Mouse (Mus musculus): ENCODE data around the gene Iqca.

Iqca gene

DNA sequence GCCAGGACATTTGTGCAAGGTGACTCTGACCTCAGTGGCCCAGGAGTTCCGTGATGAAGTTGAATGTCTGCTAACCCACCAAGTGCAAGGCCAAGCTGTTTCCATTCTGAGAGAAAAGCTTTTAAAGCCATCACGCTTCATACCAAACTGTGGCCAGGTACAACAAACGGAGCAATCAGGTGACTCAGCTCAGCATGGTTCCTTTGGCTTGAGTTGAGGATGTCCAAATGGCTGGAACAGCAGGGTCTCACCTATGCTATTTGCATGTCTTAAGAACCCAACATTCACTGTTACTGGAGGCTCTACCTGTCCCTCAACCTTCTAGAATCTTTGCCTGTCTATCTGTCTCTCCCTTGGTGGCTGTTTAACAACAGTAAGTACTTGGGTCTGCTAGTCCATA is 93.1 kb downstream of the Iqca start:
- no peak for DNase-seq (ENCODE audit: low spot score in 2 of 2)

DNA sequence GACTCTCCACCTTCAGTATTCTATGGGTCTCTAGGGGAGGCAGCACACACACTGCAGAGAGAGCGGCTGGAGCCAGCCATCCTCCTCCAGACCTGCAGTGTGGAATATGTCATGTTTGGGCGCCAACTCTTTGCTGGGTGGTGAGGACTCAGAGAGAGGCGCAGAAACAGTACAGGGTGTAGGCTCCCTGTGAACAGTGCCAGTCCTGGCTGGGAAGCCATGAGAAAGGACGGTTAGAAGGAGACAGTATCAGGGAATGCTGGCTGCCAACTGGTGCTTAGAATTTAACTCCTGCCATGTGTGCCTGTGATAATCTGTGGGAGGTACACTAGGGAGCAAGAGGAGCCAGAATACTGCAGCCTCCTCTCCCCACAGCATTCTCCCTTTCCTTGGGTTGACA is 98.2 kb downstream of the Iqca start:
- peak in 1 of 2 experiments; percentile 28 for DNase-seq (ENCODE audit: low spot score in 2 of 2)

DNA sequence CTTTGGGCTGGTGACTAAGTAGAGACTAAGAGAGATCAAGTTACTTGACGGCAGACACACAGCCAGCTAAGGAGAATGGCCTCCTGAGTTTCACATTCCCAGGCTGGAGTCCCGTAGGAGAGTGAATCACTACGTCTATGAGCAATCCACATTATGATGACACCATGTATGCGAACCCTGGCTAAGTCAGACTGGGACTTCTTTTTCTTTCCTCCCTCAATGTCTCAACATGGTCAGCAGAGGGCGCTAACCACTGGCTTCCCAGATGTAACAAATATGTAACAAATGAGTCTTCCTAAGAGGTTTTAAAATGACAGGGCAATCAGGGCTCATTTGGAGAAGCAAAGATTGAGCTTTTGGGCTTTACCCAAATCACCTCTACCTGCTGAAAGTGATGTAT is 101.9 kb downstream of the Iqca start:
- peak in 1 of 2 experiments; percentile 40 for DNase-seq (ENCODE audit: low spot score in 2 of 2)

DNA sequence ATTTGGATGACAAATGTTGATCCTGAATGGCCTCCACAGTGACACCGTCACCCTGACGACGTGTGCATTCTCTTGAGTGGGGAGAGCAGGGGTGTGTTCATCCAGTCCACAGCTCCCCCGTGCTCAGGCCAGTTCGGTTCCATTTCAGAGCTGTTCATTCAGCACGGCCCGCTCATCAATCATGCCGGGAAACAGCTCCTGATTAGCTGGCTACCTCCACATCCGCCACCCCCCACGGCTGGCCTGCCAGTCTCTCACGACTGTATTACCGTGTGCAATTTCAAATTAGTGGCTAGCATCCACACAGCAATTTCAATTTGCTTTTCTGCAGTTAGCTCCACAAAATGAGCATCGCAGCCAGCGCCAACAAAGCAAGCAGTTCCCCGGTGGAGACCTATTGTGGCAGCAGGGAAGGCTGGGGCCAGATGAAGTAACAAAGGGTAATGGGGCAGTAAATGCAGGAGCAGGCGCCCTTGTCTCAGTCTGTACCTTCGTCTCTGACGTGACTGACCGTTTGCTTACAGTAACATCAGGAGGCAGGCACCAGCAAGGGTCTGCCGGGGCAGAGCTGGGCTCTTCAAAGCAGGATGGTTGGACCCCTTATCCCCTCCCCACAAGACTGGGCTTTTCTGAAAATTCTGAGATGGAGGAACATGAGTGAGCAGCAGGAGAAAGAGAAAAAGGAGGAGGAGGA is 103.0 kb downstream of the Iqca start:
- no peak for DNase-seq (ENCODE audit: low spot score in 2 of 2)

DNA sequence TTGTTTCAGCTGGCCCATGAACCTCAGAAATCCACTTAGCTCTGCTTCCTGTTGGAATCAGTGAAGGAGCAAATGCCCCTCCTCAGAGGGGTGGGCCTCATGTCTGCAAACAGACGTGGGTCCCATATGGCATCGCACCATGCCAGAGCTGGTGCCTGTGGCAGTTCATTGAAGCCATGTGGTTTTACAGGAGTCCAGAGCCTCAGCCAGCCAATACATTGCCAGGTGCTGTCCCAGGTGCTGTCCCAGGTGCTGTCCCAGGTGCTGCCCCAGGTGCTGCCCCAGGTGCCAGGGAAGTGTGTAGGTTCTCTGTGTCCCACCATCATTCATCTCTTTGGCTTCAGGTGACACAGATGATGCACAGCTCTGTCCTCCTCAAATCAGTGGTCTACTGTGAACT is 124.9 kb downstream of the Iqca start:
- DNase-seq (ENCODE audit: low spot score in 2 of 2) = no peak

DNA sequence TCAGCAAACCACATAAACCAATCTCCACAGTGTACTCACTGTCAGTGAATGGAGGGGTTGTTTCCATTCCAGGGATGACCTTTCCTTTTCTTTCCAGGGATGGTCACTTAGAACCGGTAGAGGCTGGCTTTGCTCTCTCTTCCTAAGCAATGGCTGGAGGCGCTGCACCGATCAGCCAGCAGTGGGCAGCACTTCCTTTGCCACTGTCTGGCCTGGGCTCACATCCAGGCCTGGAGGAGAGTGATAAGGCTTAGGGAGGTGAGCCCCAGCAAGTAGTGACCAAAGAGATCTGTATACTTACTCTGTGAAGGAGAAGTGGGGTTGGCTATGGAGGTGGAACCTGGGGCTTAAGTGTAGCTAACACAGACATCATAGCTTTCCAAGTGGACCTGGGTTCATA is 126.3 kb downstream of the Iqca start:
- no peak for DNase-seq (ENCODE audit: low spot score in 2 of 2)

DNA sequence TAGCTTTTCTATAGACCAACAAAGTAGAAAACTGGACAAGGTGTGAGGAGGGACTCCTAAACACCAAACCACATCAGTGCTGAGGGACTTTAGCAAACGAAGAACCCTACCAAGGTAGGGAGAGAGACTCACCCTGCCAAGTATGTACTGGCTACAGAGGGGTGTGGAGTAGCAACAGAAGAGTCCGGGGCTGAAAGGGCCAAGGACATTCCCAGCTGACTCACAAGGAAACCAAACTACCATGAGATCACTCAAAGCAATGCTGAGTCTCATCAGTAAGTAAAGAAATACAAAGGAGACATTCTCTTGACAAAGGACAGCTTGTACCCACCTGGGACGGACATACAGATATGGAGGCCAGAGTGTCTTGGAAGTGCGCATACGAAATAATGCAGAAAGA is 132.9 kb downstream of the Iqca start:
- no peak for DNase-seq (ENCODE audit: low spot score in 2 of 2)

DNA sequence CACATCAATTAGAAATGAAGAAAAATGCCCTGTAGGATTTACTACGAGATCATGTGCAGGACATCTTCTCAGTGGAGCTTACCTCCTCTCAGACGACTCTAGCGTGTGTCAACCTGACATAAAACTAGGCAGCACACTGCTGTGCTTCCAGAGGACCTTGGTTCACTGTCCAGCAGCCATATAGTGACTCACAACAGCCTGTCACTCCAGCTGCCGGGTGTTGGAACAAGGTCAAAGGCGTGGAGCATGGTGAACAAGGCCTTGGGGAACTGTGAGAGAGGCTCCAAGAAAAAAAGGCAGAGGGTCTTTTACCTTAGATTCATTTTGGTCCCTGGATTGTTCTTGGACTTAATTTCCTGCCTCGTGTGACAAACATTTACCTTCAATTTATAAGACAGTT is 135.1 kb downstream of the Iqca start:
- no peak for DNase-seq (ENCODE audit: low spot score in 2 of 2)

DNA sequence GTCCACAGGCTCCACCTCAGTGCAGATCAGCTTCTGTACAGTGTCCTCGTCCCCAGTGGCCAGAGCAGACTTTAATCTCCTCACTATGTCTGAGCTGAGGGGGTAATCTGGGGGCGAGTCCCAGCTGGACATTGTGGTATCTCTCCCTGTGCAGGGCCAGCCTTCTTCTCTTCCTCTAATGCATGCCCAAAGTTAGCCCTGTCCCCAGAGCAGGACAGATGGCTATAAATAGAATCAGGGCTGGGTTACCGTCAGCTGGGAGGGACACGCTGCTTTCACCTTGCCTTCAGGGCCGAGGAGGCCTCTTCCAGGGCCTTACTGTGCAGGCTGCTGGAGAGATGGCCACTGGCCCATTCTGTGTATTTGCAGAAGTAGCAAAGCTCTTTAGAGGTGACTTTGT is 138.8 kb downstream of the Iqca start, which contains the start of gene Asb18:
Asb18 (minus strand) TSS at position 221 of the 400 bp plus-strand sequence.
- no peak for DNase-seq (ENCODE audit: low spot score in 2 of 2)

DNA sequence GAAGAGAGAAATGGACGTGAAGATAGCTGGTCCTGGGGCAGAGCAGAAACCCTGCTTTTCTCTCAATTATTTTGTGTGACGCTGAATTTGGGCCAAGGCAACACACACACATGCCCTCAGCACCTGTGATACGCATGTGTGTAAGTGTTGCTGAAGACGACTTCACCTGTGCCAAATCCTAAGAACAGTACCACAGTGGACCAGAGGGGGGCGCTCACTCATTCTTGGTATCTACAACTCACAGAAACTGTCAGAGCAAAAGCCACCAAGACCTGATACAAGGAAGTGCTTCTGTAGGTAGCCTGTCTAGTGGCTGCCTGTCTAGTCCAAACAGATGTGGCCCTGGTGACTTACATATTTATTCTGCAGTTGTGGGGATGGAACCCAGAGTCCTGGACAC is 139.9 kb downstream of the Iqca start:
- DNase-seq (ENCODE audit: low spot score in 2 of 2) = no peak

DNA sequence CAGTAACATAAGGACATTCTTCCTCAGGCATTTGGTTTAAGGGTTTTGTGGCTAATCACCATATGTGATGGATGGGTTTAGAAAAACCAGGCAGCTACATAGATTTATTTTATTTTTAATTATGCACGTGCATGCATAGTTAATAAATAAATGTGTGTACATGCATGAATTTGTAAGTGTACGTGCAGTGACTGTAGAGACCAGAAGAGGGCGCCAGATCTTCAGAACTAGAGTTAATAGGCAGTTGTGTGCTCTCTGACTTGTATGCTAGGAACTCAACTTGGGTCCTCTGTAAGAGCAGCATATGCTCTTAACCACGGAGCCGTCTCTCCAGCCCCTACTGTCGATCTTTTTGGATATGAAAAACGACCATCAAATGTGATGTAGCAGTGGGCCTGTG is 140.4 kb downstream of the Iqca start:
- DNase-seq (ENCODE audit: low spot score in 2 of 2) = no peak

DNA sequence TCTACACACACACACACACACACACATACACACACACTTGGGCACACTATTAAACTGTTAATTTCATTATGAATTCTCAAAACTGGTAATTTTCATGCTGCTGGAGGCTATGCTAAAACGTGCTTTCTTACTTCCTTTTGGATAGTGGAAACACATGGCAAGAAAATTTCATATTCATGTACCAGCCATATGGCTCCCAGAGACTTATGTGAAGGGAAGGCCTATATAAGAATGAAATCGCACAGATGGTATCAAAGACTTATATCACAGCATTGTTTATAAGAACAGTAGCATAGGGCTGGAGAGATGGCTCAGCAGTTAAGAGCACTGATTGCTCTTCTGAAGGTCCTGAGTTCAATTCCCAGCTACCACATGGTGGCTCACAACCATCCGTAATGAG is 141.0 kb downstream of the Iqca start:
- DNase-seq (ENCODE audit: low spot score in 2 of 2) = no peak

DNA sequence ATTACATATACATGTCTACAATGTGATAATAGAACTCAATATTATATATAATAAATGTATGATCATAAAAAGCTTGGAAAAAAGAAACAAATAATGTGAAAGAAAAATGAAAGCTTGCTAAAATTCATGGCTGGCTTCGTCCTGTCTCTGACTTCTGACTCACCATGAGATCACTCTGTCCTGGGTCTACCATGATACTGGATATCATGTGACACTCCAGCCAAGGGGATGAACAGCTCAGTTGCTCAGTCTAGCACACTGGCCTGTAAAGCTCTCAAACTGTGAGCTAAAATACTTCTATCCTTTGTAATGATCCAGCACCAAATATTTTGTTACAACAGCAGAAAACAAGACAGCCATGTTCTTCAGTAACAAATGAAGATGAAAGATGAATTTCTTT is 143.1 kb downstream of the Iqca start:
- DNase-seq (ENCODE audit: low spot score in 2 of 2) = no peak

DNA sequence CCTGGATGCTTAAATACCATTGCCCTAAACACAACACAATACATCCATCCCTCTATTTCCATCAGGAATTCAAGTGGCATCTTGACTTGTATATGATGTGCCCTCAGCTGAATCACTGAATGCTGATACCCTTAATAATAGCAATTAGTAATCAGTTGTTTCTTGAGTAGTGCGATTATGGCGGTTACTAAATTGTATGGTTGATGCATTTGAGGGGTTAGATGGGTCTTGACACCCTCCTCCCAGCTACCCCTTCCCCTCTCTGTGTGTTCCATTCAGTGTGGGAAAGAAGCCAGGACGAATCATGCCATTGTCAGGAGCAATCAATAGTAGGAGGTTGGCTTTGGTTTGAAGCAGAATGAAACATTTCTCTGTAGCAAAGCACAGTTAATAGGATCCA is 144.0 kb downstream of the Iqca start:
- DNase-seq (ENCODE audit: low spot score in 2 of 2) = no peak

DNA sequence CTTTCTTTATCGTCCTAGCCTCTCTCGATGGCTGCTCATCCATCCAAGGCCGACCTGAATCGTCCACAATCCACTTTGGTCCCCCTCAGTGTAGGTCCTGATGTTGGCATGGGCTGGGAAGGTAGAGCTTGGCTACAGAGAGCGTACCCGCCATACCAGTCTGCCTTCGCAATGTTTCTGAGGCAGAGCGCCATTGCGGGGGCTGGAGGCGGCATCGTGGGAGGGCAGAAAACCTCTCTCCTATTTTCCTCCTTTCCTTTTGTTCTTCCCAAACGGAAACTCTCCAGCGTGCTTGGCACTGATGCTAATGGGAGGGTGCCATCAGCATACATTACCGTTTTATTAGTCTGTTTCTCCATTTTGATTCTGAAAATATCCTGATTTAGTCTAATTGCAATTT is 146.5 kb downstream of the Iqca start:
- DNase-seq (ENCODE audit: low spot score in 2 of 2) = peak in 1 of 2 experiments; percentile 20

DNA sequence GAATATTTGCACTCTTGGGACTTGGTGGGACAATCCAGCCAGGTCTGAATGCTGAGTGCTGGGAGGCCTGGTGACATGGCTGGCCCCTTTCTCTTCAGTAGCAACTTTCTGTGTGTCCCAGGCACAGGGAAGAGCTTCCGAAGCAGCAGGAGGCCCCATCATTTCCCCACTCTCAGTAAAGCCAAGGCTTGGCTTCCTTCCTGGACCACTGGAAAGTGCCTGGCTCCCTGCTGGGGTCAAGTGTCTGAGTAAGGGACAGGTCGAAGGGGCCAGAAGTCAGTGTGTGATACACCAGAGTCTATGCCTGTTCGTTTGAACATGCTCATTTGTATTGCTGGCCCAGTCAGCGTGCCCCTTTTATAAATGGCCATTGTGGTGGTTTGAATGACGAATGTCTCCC is 152.2 kb downstream of the Iqca start:
- DNase-seq (ENCODE audit: low spot score in 2 of 2) = no peak

DNA sequence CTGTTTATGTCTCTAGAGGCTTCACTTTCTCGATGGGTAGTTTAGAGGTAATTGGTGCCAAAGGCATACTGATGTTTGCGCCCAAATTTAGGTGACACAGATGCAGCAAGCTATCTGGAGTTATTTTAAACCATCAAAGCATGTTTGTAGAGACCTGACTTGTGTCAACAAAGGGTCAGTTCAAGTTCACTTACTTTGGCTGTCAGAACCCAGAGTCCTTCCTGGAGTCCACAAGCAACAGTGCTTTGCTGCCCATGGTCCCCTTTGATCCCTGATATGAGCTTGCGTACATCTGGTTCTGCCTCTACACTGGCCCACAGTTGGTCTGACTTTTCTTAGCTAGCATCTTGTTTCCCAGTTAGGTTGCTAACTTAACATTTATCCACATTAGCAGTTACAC is 153.3 kb downstream of the Iqca start:
- DNase-seq (ENCODE audit: low spot score in 2 of 2) = no peak

DNA sequence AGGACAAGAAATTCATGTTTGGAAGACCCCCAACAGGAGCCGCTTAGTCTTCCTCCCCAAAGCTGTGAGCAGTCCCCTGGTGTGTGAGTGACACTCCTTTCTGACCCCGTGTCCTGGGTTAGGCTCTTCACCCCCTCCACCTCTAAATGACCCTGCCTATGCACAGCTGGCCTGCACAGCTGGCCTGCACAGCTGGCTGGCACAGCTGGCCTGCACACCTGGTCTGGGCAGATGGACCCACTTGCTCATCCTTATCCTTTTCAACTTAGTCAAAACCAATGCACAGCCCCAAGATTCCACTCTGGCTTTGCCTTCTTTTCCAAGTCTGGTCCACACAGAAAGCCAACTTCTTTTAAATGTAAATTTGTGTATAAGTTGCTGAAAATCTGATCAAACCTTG is 154.5 kb downstream of the Iqca start:
- no peak for DNase-seq (ENCODE audit: low spot score in 2 of 2)

DNA sequence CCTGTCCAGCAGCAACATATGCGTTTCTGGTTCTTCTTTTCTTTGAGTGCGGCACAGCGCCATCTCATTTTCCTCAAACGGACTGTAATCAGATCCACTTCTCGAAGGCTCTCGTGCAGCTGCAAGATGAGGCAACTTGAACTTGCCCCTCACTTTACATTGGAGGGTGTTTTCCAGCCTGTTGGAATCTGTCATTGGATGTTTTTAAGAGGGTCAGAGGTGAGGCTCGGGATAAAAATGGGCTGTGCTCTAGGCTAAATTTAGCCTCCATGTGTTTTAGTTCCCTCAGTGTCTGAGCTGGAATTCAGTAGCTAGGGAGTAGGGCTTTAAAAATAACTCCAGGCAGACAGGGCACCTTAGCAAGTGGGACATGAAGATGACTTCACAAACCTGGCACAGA is 155.1 kb downstream of the Iqca start:
- DNase-seq (ENCODE audit: low spot score in 2 of 2) = no peak

DNA sequence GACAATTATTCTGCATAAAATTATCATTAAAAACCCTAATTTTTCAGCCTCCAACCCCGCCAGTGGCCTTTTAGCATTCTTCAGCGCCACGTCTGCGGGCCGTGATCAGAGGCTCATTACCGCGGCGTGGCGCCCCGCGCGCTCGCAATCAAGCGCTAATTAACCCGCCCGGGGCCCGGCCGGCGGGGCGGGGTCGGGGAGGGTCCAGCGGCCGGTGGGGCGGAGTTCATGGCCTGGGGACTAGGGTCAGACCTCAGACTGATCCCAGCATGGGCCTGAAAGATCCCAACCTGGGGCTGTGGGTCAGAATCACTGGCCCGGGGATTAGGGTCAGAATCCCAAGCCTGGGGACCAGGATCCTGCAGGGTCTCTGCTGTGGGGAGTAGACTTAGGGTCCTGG is 160.9 kb downstream of the Iqca start:
- DNase-seq (ENCODE audit: low spot score in 2 of 2) = no peak
